18 mouse cellular contexts compared by ENCODE assay signal in the genomic region with DNA sequence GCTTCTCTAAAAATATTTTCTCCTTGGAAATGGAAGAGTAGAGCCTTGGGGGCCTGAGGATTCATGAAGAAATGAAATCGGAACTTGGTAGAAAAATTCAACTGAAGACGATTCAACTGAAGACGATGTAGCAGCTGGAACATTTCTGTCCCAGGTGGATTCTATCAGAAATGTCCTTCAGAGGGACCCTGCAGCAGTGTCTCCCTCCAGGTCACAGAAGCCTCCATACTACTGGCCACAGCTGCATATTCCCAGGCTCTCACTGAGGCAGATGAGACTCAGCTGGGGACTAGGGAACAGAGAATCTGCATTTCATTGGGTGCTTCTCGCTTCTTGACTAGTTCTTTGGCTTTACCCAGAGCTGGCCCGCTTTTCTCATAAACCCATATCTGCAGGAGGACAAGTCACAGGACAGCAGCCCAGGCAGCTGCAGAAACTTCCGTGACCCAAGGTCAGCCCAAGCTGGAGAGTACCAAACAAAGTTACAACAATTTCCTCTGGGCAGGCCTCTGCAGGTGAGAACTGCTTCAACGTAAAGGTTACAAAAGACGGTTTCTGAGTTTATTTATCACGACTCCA.
DNase-seq lines count a peak whose midpoint lies in the region; TF ChIP-seq lines count a peak whose summit lies in the region.
"Had no signal": no experiment of that assay in that cellular context is flagged by ENCODE, and none has a peak within 500 bp of the region (broad histone marks: within the 10 kb centered on the region; RNA-seq: fewer than 3 reads in every experiment).

No protein-coding gene starts in this region.

- no peak for TF ChIP-seq POLR2A in testis, adult 2 months (IDR thresholded peaks at IDR 0.05; ENCODE audit: control insufficient read depth, low read depth, low read length)

- peak; percentile 6 to 21 for DNase-seq in heart, postnatal 14 days
- no peak for DNase-seq in heart, postnatal 25 days (ENCODE audit: low spot score)
- DNase-seq in kidney, postnatal 10 days = peak; percentile 64
- DNase-seq in kidney, adult 18-20 months = no peak
- no peak for DNase-seq in testis, postnatal 14 days (ENCODE audit: low spot score)
- DNase-seq in layer of hippocampus, postnatal 10 days (ENCODE audit: low spot score in 2 of 2) = no peak
- DNase-seq: adrenal gland, adult 8-10 months; cerebellum, adult 18-20 months; gastrocnemius, postnatal 10 days; liver, embryonic 13.5 days; midbrain, embryonic 14.5 days; thymus, adult 2 months; thymus, postnatal 4 days had no signal

- peak overlapping the region; percentile 8 for H3K27ac ChIP-seq in testis, adult 2 months (ENCODE audit: control insufficient read depth, insufficient read depth, low read depth, low read length)
- H3K27ac ChIP-seq: forebrain, embryonic 10.5 days; hindbrain, embryonic 12.5 days; left cerebral cortex, adult 2 months; liver, embryonic 13.5 days; lung, embryonic 15.5 days had no signal

- intact Hi-C loops in heart, postnatal 14 days (cut with DNase I) = loop anchor here (5.0 kb wide), 2 partner anchors 89 to 464 kb away; a partner anchor contains a TSS
- intact Hi-C loops in heart, postnatal 25 days (cut with DNase I) = loop anchor here (5.0 kb wide), 1 partner anchor 89 kb away; a partner anchor contains a TSS

- H3K27me3 ChIP-seq in testis, adult 2 months (ENCODE audit: control insufficient read depth, insufficient read depth, low read length) = no peaks in the 10 kb centered on the region
- H3K27me3 ChIP-seq: hindbrain, embryonic 12.5 days; liver, embryonic 13.5 days; lung, embryonic 15.5 days had no signal

- H3K4me3 ChIP-seq in testis, adult 2 months (ENCODE audit: control insufficient read depth, low read depth, low read length) = no peak overlapping the region
- H3K4me3 ChIP-seq: forebrain, embryonic 10.5 days; hindbrain, embryonic 12.5 days; left cerebral cortex, adult 2 months; liver, embryonic 13.5 days; lung, embryonic 15.5 days had no signal

- no peak for TF ChIP-seq CTCF in testis, adult 2 months (IDR thresholded peaks at IDR 0.05; ENCODE audit: control insufficient read depth, insufficient read depth, insufficient replicate concordance, low read depth, low read length)

- H3K36me3 ChIP-seq in testis, adult 2 months (ENCODE audit: control insufficient read depth, insufficient read depth, low read length) = no peaks in the 10 kb centered on the region
- H3K36me3 ChIP-seq: forebrain, embryonic 10.5 days; hindbrain, embryonic 12.5 days; liver, embryonic 13.5 days; lung, embryonic 15.5 days had no signal

- H3K4me1 ChIP-seq in testis, adult 2 months (ENCODE audit: control insufficient read depth, insufficient read depth, low read length) = peaks cover 9% of the 10 kb centered on the region; the same call in 1 of the 2 replicates

Comparison
In these comparisons a context has a peak if more than half of its experiments do, and no peak if none do; other contexts are left out.
1. DNase-seq: peak in heart, postnatal 14 days (2 of 2) and kidney, postnatal 10 days (single experiment); none in heart, postnatal 25 days (single experiment), kidney, adult 18-20 months (single experiment), testis, postnatal 14 days (single experiment) and layer of hippocampus, postnatal 10 days (0 of 2).